Mouse (Mus musculus) cerebellum, postnatal 25 days (tissue): ENCODE results near the gene Cep131.

Source experiments
- DNase-seq, 2 experiments: peaks; one replicate each; pipeline ENCODE4 v3.0.0; 2021; ENCODE audit warnings: mixed read lengths in 2 of 2

The Cep131 gene

DNA sequence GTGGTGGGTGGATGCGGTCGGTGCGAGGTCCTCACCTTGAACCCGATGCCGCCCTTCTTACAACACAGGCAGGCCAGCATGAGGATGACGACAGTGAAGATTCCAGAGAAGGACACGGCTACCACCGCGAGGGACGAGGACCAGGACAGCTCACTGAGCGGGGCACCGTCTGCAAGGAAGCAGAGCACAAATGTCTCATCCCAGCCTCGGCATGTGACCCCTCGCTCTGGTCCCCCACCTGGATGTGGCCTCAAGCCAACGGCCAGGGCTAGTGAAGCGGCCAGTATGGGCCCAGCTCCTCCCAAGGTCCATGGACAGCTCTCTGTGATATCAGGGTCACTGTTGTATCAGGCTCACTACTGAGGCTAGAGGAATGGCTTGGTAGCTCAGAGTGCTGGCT lies 65.3 kb downstream of the Cep131 start:
- DNase-seq = peak; percentile 60 to 66

DNA sequence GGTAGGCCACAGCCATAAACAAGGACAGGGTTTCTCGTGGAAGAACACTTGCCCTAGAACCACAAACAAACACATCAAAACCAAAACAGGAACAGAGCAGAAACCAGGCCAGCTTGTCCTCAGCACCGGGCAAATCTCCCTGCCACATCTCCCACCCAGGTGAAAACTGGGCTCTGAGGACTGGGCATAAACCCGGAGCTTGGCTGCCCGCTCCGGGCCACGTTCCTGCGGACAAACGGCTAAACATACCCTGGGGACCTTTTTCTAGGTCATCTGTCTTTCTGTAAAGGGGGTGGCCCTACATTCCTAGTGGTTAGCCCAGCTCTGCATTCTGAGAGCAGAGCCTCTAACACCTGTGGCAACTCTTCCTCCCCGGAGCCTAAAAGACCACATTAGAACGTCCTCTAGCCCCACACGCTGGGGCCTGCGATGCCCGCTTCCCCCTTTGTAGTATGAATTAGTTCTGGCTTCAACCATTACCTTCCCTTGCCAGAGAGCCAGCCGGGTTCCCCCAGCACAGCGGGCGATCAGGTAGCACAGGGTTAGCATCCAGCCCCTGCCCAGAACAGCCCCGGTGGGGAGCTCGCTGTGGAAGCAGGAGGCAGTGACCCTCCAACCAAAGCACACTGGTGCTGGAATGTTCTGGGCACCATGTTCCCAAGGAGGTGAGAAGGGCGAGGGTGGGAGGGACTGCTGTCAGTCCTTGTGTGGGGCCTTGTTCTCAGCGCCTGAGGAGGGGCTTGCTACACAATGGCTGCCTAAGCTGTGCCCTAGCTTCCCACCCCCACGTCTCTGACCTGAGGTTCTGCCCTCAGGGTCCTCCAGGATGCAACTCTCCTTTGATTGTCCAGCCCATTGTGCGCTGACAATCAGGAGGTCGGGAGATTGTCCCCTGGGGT lies 66.8 kb downstream of the Cep131 start:
- DNase-seq = peak in 1 of 2 experiments; percentile 62

DNA sequence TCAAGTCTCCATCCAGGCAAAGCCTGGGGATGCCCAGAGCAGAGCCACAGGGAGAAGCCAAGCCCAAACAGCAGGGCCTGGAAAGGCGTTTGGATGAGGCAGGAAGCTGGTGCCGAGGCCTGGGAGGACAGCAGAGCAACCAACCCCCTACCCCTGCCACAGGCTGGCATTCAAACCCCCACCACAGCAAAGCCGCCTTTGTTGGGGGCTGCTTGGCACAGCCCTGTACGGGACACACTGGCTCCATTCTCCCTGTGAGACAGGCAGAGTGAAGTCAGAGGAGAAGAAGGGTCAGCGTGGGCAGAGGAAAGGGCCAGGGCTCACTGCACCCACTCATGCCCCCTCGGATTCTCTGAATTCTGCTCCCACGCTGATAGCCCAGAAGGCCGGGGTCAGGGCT lies 69.6 kb downstream of the Cep131 start:
- no peak for DNase-seq

DNA sequence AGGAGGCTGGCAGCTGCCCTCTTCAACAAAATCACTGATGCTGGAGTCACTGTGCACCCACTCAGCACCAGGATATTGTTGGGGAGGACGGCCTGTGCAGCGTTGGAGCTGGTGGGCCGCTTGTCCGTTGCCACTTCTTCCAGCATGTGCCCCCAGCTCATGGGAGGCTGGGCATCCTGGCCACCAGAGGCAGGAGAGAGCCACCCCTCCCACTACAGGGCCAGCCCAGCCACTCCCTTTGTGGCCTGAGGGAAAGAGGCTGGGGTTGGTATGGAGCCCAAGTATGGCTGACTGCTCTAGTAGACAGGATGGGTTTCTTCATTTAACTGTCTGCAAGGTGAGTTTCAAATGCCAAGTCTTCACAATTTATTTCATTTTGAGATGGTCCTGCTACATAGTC lies 71.9 kb downstream of the Cep131 start:
- DNase-seq = no peak
